ENCODE assay signal across 14 mouse cellular contexts in genomic region chr6:55539196-55539595, GRCm38 (mm10).
DNase-seq lines count a peak whose midpoint lies in the region; ATAC-seq lines count a peak whose summit lies in the region.
"Had no signal": no experiment of that assay in that cellular context is flagged by ENCODE, and none has a peak within 500 bp of the region (broad histone marks: within the 10 kb centered on the region; RNA-seq: fewer than 3 reads in every experiment).

No protein-coding gene starts in this region.

- no peak overlapping the region for H3K4me3 ChIP-seq in forebrain, embryonic 15.5 days
- no peak overlapping the region for H3K4me3 ChIP-seq in forebrain, embryonic 10.5 days
- no peak overlapping the region for H3K4me3 ChIP-seq in midbrain, embryonic 15.5 days
- H3K4me3 ChIP-seq: embryonic facial prominence, embryonic 15.5 days; gastrocnemius, adult 2 months; heart, embryonic 13.5 days had no signal

- no peaks in the 10 kb centered on the region for H3K9me3 ChIP-seq in forebrain, embryonic 15.5 days
- no peaks in the 10 kb centered on the region for H3K9me3 ChIP-seq in forebrain, embryonic 10.5 days
- no peaks in the 10 kb centered on the region for H3K9me3 ChIP-seq in midbrain, embryonic 15.5 days
- H3K9me3 ChIP-seq: embryonic facial prominence, embryonic 15.5 days; heart, embryonic 13.5 days had no signal

- no peaks in the 10 kb centered on the region for H3K36me3 ChIP-seq in forebrain, embryonic 15.5 days
- H3K36me3 ChIP-seq in forebrain, embryonic 10.5 days (replicated peaks), result no peaks in the 10 kb centered on the region
- H3K36me3 ChIP-seq in midbrain, embryonic 15.5 days (replicated peaks), result no peaks in the 10 kb centered on the region
- H3K36me3 ChIP-seq: embryonic facial prominence, embryonic 15.5 days; heart, embryonic 13.5 days had no signal

- 0 out of 2 replicates have a peak overlapping the region, but pooled peaks have one; percentile 35 for H3K9ac ChIP-seq in forebrain, embryonic 15.5 days (replicated peaks)
- H3K9ac ChIP-seq in midbrain, embryonic 15.5 days, result no peak overlapping the region
- H3K9ac ChIP-seq: embryonic facial prominence, embryonic 15.5 days; heart, embryonic 13.5 days; liver, embryonic 14.5 days had no signal

- H3K27me3 ChIP-seq in forebrain, embryonic 15.5 days, result no peaks in the 10 kb centered on the region
- no peaks in the 10 kb centered on the region for H3K27me3 ChIP-seq in forebrain, embryonic 10.5 days (ENCODE audit: poor library complexity, severe bottlenecking)
- no peaks in the 10 kb centered on the region for H3K27me3 ChIP-seq in midbrain, embryonic 15.5 days (replicated peaks)
- H3K27me3 ChIP-seq: embryonic facial prominence, embryonic 15.5 days; heart, embryonic 13.5 days had no signal

- peak overlapping the region; percentile 9 for H3K4me2 ChIP-seq in forebrain, embryonic 15.5 days (replicated peaks)
- peak overlapping the region; percentile 41 for H3K4me2 ChIP-seq in midbrain, embryonic 15.5 days
- H3K4me2 ChIP-seq: embryonic facial prominence, embryonic 15.5 days; heart, embryonic 13.5 days had no signal

- peaks cover 10% of the 10 kb centered on the region for H3K4me1 ChIP-seq in forebrain, embryonic 15.5 days
- H3K4me1 ChIP-seq in forebrain, embryonic 10.5 days, result no peaks in the 10 kb centered on the region
- peaks cover 16% of the 10 kb centered on the region for H3K4me1 ChIP-seq in midbrain, embryonic 15.5 days
- H3K4me1 ChIP-seq: embryonic facial prominence, embryonic 15.5 days had no signal

- peak overlapping the region; percentile 39 for H3K27ac ChIP-seq in forebrain, embryonic 15.5 days (replicated peaks)
- no peak overlapping the region for H3K27ac ChIP-seq in forebrain, embryonic 10.5 days
- peak overlapping the region; percentile 56 for H3K27ac ChIP-seq in midbrain, embryonic 15.5 days
- H3K27ac ChIP-seq: embryonic facial prominence, embryonic 15.5 days; gastrocnemius, adult 2 months; heart, embryonic 13.5 days; liver, embryonic 14.5 days had no signal

- no peak; the same call in 1 of the 2 replicates for ATAC-seq in forebrain, embryonic 15.5 days (replicated peaks)
- peak; percentile 88 for ATAC-seq in midbrain, embryonic 15.5 days (replicated peaks)
- no peak for ATAC-seq in megakaryocyte, adult 5-6 weeks (ENCODE audit: poor library complexity, severe bottlenecking)

- DNase-seq in forebrain, embryonic 10.5 days (ENCODE audit: extremely low spot score, low spot score), result no peak
- DNase-seq in embryo, embryonic 10.5 days (ENCODE audit: low spot score), result peak; percentile 17
- peak; percentile 26 to 38 for DNase-seq in layer of hippocampus, adult 8-10 months (ENCODE audit: low spot score in 2 of 2)
- no peak for DNase-seq in adrenal gland, postnatal 10 days
- DNase-seq in MN1 (ENCODE audit: low spot score), result no peak
- DNase-seq: adrenal gland, adult 2 months; cerebellum, adult 8-10 months; gastrocnemius, adult 2 months had no signal

- 41% methylated on average over 10 of the region's 10 CpGs for WGBS in forebrain, embryonic 15.5 days
- 82% methylated on average over 10 of the region's 10 CpGs for WGBS in forebrain, embryonic 10.5 days
- WGBS in midbrain, embryonic 15.5 days, result 17% methylated on average over 10 of the region's 10 CpGs

Comparison
In these comparisons a context has a peak if more than half of its experiments do, and no peak if none do; other contexts are left out.
1. DNase-seq: peak in embryo, embryonic 10.5 days (single experiment) and layer of hippocampus, adult 8-10 months (2 of 2); none in forebrain, embryonic 10.5 days (single experiment), adrenal gland, postnatal 10 days (single experiment) and MN1 (single experiment).